Mouse (Mus musculus): ENCODE results near the gene Ankrd26. TPM values are rescaled to one million over a fixed set of nuclear protein-coding genes. Genes with fewer than 3 reads are reported as not detected.
A peak's percentile ranks its signal among the peaks of the same experiment; 100 is the strongest.

Ankrd26 gene
- polyA plus RNA-seq (2014; fragmentation: Nextera tagmentation; extraction: Ambion mirVana), result 19.7 and 21.7 TPM in 2 replicates

DNA sequence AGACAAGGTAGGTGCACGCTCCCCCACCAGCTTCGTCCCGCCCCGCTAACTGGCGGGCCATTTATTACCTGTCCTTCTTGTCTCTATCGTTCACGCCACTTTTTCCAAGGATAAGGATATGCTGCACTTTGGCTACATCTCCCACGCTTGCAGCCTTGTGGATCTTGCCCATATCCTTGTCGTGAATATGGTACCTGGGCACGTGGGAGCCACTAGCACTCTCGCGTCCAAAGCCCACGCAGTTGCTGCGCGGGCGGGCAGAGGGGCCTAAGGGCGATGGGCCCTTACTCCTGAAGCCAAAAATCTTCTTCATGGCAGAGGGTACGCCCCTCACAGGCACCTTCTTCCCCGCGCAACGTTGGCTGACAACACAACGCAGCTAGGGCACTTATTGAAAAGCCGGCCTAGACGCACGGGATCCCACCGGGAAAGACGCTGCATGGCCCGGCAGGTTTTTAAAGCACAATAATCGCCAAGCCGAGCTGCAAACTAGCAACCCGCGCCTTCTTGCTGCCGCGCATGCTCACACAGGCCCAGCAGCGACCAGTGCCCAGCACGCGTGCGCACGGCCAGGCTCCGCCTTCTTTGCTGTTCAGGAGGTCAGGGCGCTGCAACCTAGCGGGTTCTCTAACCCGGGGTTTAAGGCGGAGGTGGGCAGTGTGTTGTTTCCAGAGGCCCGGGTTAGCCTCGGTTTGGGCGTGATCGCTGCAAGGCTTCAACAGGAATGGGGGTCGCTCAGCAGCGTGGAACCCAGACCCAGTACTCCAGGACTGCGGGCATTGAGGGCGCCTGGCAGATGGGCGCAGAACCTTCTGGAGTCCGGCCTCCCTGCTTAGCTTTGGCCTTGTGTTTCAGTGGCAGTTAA, at the start of gene Ankrd26:
Gene Ankrd26 (minus strand): TSS at position 482 of the 865 bp plus-strand sequence.
- Histone ChIP-seq H3K9ac (ENCODE audit: low read depth, low read length) (peak within 1 kb of the TSS; percentile 87), H3K4me3 (ENCODE audit: low read depth, low read length) (peak within 1 kb of the TSS; percentile 69), H3K27me3 (ENCODE audit: control insufficient read depth, insufficient read depth, low read length) (no peaks in the 10 kb centered on the region), H3K9me3 (ENCODE audit: control insufficient read depth, low read length) (no peaks in the 10 kb centered on the region), H3K4me1 (replicated peaks; ENCODE audit: control insufficient read depth, insufficient read depth, low read length) (no peaks in the 10 kb centered on the region), H3K36me3 (ENCODE audit: control insufficient read depth, insufficient read depth, low read length) (0 out of 2 replicates have a peak, but pooled peaks cover 3% of the 10 kb centered on the region), H3K4me2 (replicated peaks; ENCODE audit: low read depth, low read length) (peak within 1 kb of the TSS; percentile 89), H3K27ac (ENCODE audit: low read depth, low read length) (peak within 1 kb of the TSS; percentile 43)
- ATAC-seq (ENCODE audit: low FRiP score), result peak; percentile 97
- DNase-seq (ENCODE audit: low spot score), result peak; percentile 94
- 6% methylated on average over 54 of the region's 54 CpGs for WGBS

GRCm38 (mm10) chr6:118608906-118609305, 46.9 kb upstream of the Ankrd26 start:
- 86% methylated on average over 6 of the region's 6 CpGs for WGBS

DNA sequence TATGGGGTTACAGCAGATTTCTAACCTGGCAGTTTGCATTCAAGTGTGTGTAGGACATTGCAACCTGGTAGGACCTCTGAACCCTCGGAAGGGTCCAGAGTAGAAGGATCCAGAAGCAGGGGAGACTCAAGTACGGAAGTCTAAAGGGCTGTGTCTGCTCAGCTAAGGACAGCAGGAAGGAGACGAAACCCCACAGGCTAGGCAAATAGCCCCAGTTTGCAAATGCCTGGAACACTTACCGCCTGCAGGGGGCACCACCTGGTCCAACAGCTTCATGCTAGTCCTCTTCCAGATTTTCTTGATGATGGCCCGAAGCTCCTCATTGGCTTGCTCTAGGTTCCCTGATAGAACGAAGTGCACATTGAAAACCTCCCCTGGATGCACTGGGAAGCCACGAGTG, 43.9 kb upstream of the Ankrd26 start:
- ATAC-seq (ENCODE audit: low FRiP score) (no peak), DNase-seq (ENCODE audit: low spot score) (peak; percentile 19)
- Histone ChIP-seq H3K4me1 (replicated peaks; ENCODE audit: control insufficient read depth, insufficient read depth, low read length) (no peaks in the 10 kb centered on the region), H3K27ac (ENCODE audit: low read depth, low read length) (no peak overlapping the region), H3K4me2 (replicated peaks; ENCODE audit: low read depth, low read length) (no peak overlapping the region), H3K36me3 (ENCODE audit: control insufficient read depth, insufficient read depth, low read length) (no peaks in the 10 kb centered on the region), H3K9ac (ENCODE audit: low read depth, low read length) (no peak overlapping the region), H3K4me3 (ENCODE audit: low read depth, low read length) (no peak overlapping the region), H3K9me3 (ENCODE audit: control insufficient read depth, low read length) (no peaks in the 10 kb centered on the region), H3K27me3 (ENCODE audit: control insufficient read depth, insufficient read depth, low read length) (no peaks in the 10 kb centered on the region)
- 66% methylated on average over 7 of the region's 7 CpGs for WGBS

More at GRCm38 (mm10) chr6:118608906-118609305, 46.9 kb upstream of the Ankrd26 start:
- Histone ChIP-seq H3K9ac (ENCODE audit: low read depth, low read length) (no peak overlapping the region), H3K27ac (ENCODE audit: low read depth, low read length) (no peak overlapping the region), H3K4me3 (ENCODE audit: low read depth, low read length) (no peak overlapping the region), H3K9me3 (ENCODE audit: control insufficient read depth, low read length) (no peaks in the 10 kb centered on the region), H3K27me3 (ENCODE audit: control insufficient read depth, insufficient read depth, low read length) (no peaks in the 10 kb centered on the region), H3K4me2 (replicated peaks; ENCODE audit: low read depth, low read length) (no peak overlapping the region), H3K4me1 (replicated peaks; ENCODE audit: control insufficient read depth, insufficient read depth, low read length) (no peaks in the 10 kb centered on the region), H3K36me3 (ENCODE audit: control insufficient read depth, insufficient read depth, low read length) (no peaks in the 10 kb centered on the region)
- DNase-seq (ENCODE audit: low spot score), result no peak
- no peak for ATAC-seq (ENCODE audit: low FRiP score)

- WGBS, result 92% methylated on average over 7 of the region's 7 CpGs
- Histone ChIP-seq H3K27me3 (ENCODE audit: control insufficient read depth, insufficient read depth, low read length) (no peaks in the 10 kb centered on the region), H3K4me3 (ENCODE audit: low read depth, low read length) (no peak overlapping the region), H3K9me3 (ENCODE audit: control insufficient read depth, low read length) (no peaks in the 10 kb centered on the region), H3K4me1 (replicated peaks; ENCODE audit: control insufficient read depth, insufficient read depth, low read length) (no peaks in the 10 kb centered on the region), H3K36me3 (ENCODE audit: control insufficient read depth, insufficient read depth, low read length) (no peaks in the 10 kb centered on the region), H3K27ac (ENCODE audit: low read depth, low read length) (no peak overlapping the region), H3K4me2 (replicated peaks; ENCODE audit: low read depth, low read length) (no peak overlapping the region), H3K9ac (ENCODE audit: low read depth, low read length) (no peak overlapping the region)
- ATAC-seq (ENCODE audit: low FRiP score) (no peak), DNase-seq (ENCODE audit: low spot score) (no peak)
Observed at GRCm38 (mm10) chr6:118603825-118604224, 41.8 kb upstream of the Ankrd26 start.

DNA sequence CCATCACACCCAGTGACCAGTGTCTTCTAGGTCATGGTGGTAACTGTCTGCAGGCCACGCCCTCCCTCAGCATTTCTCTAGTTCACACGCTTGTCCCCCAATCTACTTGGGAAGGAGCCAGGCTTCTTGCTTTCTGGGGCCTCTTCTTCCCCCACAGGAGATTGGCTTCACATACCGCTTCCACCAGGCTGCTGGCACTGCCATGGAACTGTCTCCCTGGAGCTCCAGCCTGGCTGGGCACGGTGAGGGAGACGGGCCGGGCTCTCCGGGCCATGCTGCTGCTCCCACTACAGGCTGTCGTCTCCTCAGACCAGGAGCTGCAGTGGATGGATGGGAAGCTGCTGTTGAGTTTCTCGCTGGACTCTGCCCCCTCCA, 33.6 kb upstream of the Ankrd26 start:
- Histone ChIP-seq H3K27ac (ENCODE audit: low read depth, low read length) (no peak overlapping the region), H3K9ac (ENCODE audit: low read depth, low read length) (no peak overlapping the region), H3K9me3 (ENCODE audit: control insufficient read depth, low read length) (no peaks in the 10 kb centered on the region), H3K4me3 (ENCODE audit: low read depth, low read length) (no peak overlapping the region), H3K27me3 (ENCODE audit: control insufficient read depth, insufficient read depth, low read length) (peaks cover 8% of the 10 kb centered on the region), H3K36me3 (ENCODE audit: control insufficient read depth, insufficient read depth, low read length) (no peaks in the 10 kb centered on the region), H3K4me2 (replicated peaks; ENCODE audit: low read depth, low read length) (no peak overlapping the region), H3K4me1 (replicated peaks; ENCODE audit: control insufficient read depth, insufficient read depth, low read length) (no peaks in the 10 kb centered on the region)
- WGBS, result 71% methylated on average over 9 of the region's 9 CpGs
- ATAC-seq (ENCODE audit: low FRiP score) (no peak), DNase-seq (ENCODE audit: low spot score) (no peak)

- Histone ChIP-seq H3K4me3 (ENCODE audit: low read depth, low read length) (no peak overlapping the region), H3K27ac (ENCODE audit: low read depth, low read length) (no peak overlapping the region), H3K4me1 (replicated peaks; ENCODE audit: control insufficient read depth, insufficient read depth, low read length) (no peaks in the 10 kb centered on the region), H3K9ac (ENCODE audit: low read depth, low read length) (no peak overlapping the region), H3K9me3 (ENCODE audit: control insufficient read depth, low read length) (no peaks in the 10 kb centered on the region), H3K36me3 (ENCODE audit: control insufficient read depth, insufficient read depth, low read length) (no peaks in the 10 kb centered on the region), H3K27me3 (ENCODE audit: control insufficient read depth, insufficient read depth, low read length) (peaks cover 8% of the 10 kb centered on the region), H3K4me2 (replicated peaks; ENCODE audit: low read depth, low read length) (no peak overlapping the region)
- whole genome bisulfite sequencing, result 89% methylated on average over 10 of the region's 10 CpGs
- ATAC-seq (ENCODE audit: low FRiP score), result no peak
- DNase-seq (ENCODE audit: low spot score), result no peak
Observed at GRCm38 (mm10) chr6:118594833-118595680, 33.0 kb upstream of the Ankrd26 start.

DNA sequence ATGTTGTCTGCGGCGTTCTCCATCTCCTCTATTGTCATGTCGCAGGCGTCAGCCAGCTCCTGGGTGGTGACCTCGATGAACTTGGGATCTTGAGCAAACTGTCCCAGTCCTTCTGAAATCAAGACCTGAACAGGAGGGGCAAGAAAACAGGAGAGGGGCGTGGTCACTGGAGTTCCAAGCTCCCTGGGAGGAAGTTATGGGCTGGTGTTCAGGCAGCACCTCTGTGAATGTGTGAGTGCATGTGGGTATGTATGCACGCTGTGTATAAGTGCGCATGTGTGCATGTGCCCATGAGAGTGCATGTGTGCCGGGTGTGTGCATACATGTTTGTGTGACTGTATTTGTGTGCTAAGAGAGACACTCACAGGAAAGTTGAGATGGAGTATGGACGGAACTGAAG, 32.0 kb upstream of the Ankrd26 start:
- H3K4me2 ChIP-seq (replicated peaks; ENCODE audit: low read depth, low read length), result peak overlapping the region; percentile 69
- H3K4me1 ChIP-seq (replicated peaks; ENCODE audit: control insufficient read depth, insufficient read depth, low read length), result no peaks in the 10 kb centered on the region
- peaks cover 8% of the 10 kb centered on the region for H3K27me3 ChIP-seq (ENCODE audit: control insufficient read depth, insufficient read depth, low read length)
- H3K9ac ChIP-seq (ENCODE audit: low read depth, low read length), result no peak overlapping the region
- H3K9me3 ChIP-seq (ENCODE audit: control insufficient read depth, low read length), result no peaks in the 10 kb centered on the region
- peak overlapping the region; percentile 38 for H3K4me3 ChIP-seq (ENCODE audit: low read depth, low read length)
- 36% methylated on average over 10 of the region's 10 CpGs for WGBS
- no peak overlapping the region for H3K27ac ChIP-seq (ENCODE audit: low read depth, low read length)
- H3K36me3 ChIP-seq (ENCODE audit: control insufficient read depth, insufficient read depth, low read length), result no peaks in the 10 kb centered on the region
- peak; percentile 61 for ATAC-seq (ENCODE audit: low FRiP score)
- DNase-seq (ENCODE audit: low spot score), result no peak

- H3K4me1 ChIP-seq (replicated peaks; ENCODE audit: control insufficient read depth, insufficient read depth, low read length), result no peaks in the 10 kb centered on the region
- peak overlapping the region; percentile 32; the same call in 1 of the 2 replicates for H3K9ac ChIP-seq (ENCODE audit: low read depth, low read length)
- peaks cover 8% of the 10 kb centered on the region for H3K27me3 ChIP-seq (ENCODE audit: control insufficient read depth, insufficient read depth, low read length)
- H3K4me2 ChIP-seq (replicated peaks; ENCODE audit: low read depth, low read length), result peak overlapping the region; percentile 69
- H3K36me3 ChIP-seq (ENCODE audit: control insufficient read depth, insufficient read depth, low read length), result no peaks in the 10 kb centered on the region
- peak overlapping the region; percentile 38 for H3K4me3 ChIP-seq (ENCODE audit: low read depth, low read length)
- H3K9me3 ChIP-seq (ENCODE audit: control insufficient read depth, low read length), result no peaks in the 10 kb centered on the region
- under 1% methylated on average over 34 of the region's 34 CpGs for WGBS
- DNase-seq (ENCODE audit: low spot score) (peak; percentile 61), ATAC-seq (ENCODE audit: low FRiP score) (peak; percentile 78)
- no peak overlapping the region for H3K27ac ChIP-seq (ENCODE audit: low read depth, low read length)
Observed at GRCm38 (mm10) chr6:118593377-118594061, 31.5 kb upstream of the Ankrd26 start.

All from hindbrain, embryonic 11.5 days (tissue).